In the genomic region with DNA sequence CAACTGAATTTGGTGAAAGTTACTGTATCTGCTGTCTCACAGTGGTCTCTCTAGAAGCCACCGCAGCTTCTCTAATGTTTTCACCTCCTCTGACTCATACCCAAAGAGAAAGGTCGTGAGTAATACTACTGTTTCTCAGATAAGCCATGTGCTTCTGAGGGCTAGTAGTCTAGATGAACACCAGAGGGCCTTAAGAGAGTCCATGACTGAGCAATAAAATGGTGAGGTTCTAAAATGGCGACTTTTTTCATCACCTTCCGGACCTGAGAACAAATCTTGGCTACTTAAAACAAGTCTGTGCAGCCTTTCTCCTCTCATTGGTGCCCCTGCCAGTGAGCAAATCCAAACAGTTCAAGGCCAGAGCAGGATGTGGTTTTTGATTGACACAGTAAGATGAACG, we compare ENCODE assay signal across 1 mouse cellular context.
TF ChIP-seq lines count a peak whose summit lies in the region.

No protein-coding gene starts in this region.

TF ChIP-seq in CH12.LX, 34 proteins besides CTCF, POLR2A, EP300 and RAD21:
- TF ChIP-seq MXI1 (IDR thresholded peaks at IDR 0.05; ENCODE audit: low read depth, low read length) (peak; percentile 95), USF1 (IDR thresholded peaks at IDR 0.05; ENCODE audit: low read depth, low read length) (no peak), JUND (conservative IDR thresholded peaks at IDR 0.05; ENCODE audit: low read depth, low read length) (peak; percentile 95), TBP (conservative IDR thresholded peaks at IDR 0.05; ENCODE audit: low read depth, low read length) (peak; percentile 85; the same call in 1 of the 2 replicates), ZC3H11A (IDR thresholded peaks at IDR 0.05; ENCODE audit: low read depth, low read length) (peak; percentile 20; the same call in 1 of the 2 replicates), MAX (IDR thresholded peaks at IDR 0.05; ENCODE audit: low read length) (peak; percentile 99), GABPA (IDR thresholded peaks at IDR 0.05; ENCODE audit: insufficient replicate concordance, low read depth, low read length) (no peak), PAX5 (IDR thresholded peaks at IDR 0.05; ENCODE audit: low read length) (no peak), ZMIZ1 (IDR thresholded peaks at IDR 0.05; ENCODE audit: low read depth, low read length) (peak; percentile 72; the same call in 1 of the 2 replicates), CHD1 (IDR thresholded peaks at IDR 0.05; ENCODE audit: low read depth, low read length) (peak; percentile 85), BHLHE40 (IDR thresholded peaks at IDR 0.05; ENCODE audit: low read depth, low read length) (peak; percentile 87), ETS1 (conservative IDR thresholded peaks at IDR 0.05; ENCODE audit: low read depth, low read length) (peak; percentile 84), USF2 (conservative IDR thresholded peaks at IDR 0.05; ENCODE audit: low read depth, low read length) (no peak), CHD2 (IDR thresholded peaks at IDR 0.05; ENCODE audit: low read length) (0 out of 2 replicates have a peak, but pooled peaks have one; percentile 64), NELFE (IDR thresholded peaks at IDR 0.05; ENCODE audit: low read depth, low read length) (peak; percentile 59), JUN (IDR thresholded peaks at IDR 0.05; ENCODE audit: insufficient read depth, low read depth, low read length) (peak; percentile 88), KAT2A (IDR thresholded peaks at IDR 0.05; ENCODE audit: insufficient replicate concordance, low read length) (0 out of 2 replicates have a peak, but pooled peaks have one; percentile 53), IRF4 (IDR thresholded peaks at IDR 0.05; ENCODE audit: low read depth, low read length) (peak; percentile 96), MAFK (IDR thresholded peaks at IDR 0.05; ENCODE audit: insufficient replicate concordance, low read length) (peak; percentile 92), POLR2AphosphoS2 (IDR thresholded peaks at IDR 0.05; ENCODE audit: low read depth, low read length) (peak; percentile 68), MAZ (IDR thresholded peaks at IDR 0.05; ENCODE audit: low read depth, low read length) (peak; percentile 69; the same call in 1 of the 2 replicates), ZKSCAN1 (IDR thresholded peaks at IDR 0.05; ENCODE audit: borderline replicate concordance, low read depth, low read length) (no peak), HCFC1 (IDR thresholded peaks at IDR 0.05; ENCODE audit: low read depth, low read length) (peak; percentile 61), NRF1 (IDR thresholded peaks at IDR 0.05; ENCODE audit: low read depth, low read length) (peak; percentile 61), E2F4 (IDR thresholded peaks at IDR 0.05; ENCODE audit: insufficient replicate concordance, low read depth, low read length) (0 out of 2 replicates have a peak, but pooled peaks have one; percentile 52), MYC (IDR thresholded peaks at IDR 0.05; ENCODE audit: low read depth, low read length) (peak; percentile 100), TCF12 (IDR thresholded peaks at IDR 0.05; ENCODE audit: low read depth, low read length) (peak; percentile 73), MEF2A (IDR thresholded peaks at IDR 0.05; ENCODE audit: borderline replicate concordance, low read depth, low read length) (peak; percentile 83), UBTF (IDR thresholded peaks at IDR 0.05; ENCODE audit: low read depth, low read length) (no peak), ZNF384 (IDR thresholded peaks at IDR 0.05; ENCODE audit: low read depth, low read length) (peak; percentile 25; the same call in 1 of the 2 replicates), ELF1 (IDR thresholded peaks at IDR 0.05; ENCODE audit: low read depth, low read length) (peak; percentile 42; the same call in 1 of the 2 replicates), RCOR1 (conservative IDR thresholded peaks at IDR 0.05; ENCODE audit: low read depth, low read length) (peak; percentile 93), SIN3A (IDR thresholded peaks at IDR 0.05; ENCODE audit: low read length) (peak; percentile 97), SMC3 (IDR thresholded peaks at IDR 0.05; ENCODE audit: low read depth, low read length) (peak; percentile 54)
